Mouse (Mus musculus) left cerebral cortex, adult 18-20 months (tissue): ENCODE measurements at regions not wholly inside any gene's neighbourhood (a gene's known extent, or its start where the extent isn't known, plus 50 kb on each side); places are given as distances from the start of the nearest gene placed in this dataset.
"Not testable (repeated sequence)": the region's sequence is repeated elsewhere in the genome, so short reads cannot be mapped to it uniquely, and the experiment has no call there.

Experiments used
- DNase-seq, 2 experiments: peaks; one replicate each; pipeline ENCODE4 v3.0.0; 2021 to 2022; ENCODE audit warnings: low spot score in 2 of 2, mixed read lengths in 1 of 2

- DNase-seq, result no peak
These were observed 168.7 kb upstream of the Mon1b start for GRCm38 (mm10) chr8:113466683-113467082.

- no peak for DNase-seq
These were observed 145.8 kb upstream of the Mon1b start for GRCm38 (mm10) chr8:113489436-113490107.

DNA sequence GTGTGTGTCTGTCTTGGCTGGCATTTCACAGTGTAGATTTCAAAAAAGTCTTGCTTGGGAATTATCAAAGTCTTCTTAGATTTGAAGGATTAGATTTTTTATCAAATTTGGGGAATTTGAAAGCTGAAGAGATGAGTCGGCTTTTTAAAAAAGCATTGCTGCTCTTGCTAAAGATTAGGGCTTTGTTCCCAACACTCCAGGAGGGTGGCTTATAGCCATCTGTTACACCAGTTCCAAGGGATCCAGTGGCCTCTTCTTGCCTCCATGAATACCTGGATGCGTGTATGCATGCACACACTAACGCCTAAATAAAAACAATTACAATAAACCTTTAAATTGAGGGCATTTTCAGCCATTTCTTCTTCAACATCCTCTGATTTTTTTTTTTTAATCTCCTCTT is 144.5 kb upstream of the Mon1b start:
- no peak for DNase-seq

- no peak for DNase-seq
These were observed 138.5 kb upstream of the Mon1b start for GRCm38 (mm10) chr8:113496896-113497295.

DNA sequence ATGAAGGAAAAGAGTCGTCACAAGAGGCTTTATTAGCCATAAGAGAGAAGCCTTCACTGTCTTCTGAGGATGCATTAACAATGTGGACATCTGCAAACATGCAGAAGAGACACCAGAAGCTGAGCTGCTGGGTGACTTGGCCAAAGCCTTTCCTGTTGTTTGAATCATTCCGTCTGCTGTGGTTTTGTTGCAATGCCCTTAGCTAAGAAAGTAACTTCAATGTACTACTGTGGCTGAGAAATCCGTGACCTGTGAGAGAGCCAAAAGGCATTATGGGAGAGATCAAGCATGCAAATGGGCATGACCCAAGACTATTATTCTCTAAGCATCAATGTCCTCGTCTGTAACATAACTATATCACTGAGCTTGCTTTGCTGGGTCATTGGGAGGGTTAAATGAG is 132.7 kb upstream of the Mon1b start:
- DNase-seq, result no peak

DNA sequence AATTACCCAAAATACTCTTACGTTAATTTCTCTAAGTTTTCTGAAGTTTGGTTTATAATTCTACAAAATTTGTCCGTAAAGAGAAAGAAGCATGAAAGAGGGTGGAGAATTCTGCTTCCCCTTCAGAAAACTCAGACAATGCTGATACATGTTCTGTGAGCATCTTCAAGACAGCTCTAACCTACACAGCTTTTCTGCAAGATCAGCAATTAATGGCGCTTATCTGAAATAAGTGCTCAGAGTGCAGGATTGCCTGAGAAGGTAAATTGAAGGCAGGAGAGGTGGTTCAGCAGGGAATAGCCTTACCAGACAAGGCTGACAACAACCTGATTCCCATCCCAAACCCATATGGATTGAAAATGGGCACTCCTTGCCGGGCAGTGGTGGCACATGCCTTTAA is 122.5 kb upstream of the Mon1b start:
- DNase-seq, result no peak

DNA sequence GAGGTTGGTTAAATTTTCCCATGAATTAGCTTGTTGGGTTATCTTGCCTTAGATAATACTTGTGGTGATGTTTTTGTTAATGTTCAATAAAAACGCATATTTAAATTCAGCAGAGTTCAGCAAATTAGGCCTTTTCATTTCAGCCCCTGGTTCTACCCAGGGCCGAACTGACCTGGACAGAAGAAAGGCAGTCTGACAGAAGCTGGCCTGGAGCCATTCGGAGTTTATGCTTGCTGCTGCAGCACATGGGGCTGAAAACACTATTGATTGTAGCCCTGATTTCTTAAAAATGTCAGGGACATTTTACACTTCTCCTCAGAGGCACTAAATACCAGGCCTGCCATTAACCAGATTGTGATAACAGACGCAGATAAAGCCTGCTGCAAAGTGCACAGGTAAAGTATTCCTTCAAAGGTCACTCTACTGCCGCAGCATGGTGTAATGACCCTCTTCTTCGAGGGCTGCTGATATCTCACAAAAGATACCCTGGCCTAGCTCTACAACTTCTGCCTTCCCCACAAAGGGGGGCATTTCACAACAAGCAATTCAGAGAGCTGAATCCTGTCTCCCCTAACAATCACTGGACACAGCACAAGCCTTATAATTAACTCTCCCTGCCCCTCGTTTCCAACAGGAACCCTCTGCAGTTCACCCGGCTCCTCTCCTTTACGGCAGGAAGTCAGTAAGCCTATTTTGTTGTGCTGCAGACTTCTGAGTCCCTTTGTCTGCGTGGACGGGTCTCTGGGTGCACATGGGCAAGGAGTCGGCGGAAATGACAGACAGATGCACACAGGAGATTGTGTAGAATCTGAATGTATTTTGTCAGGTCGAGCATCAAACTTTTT is 121.3 kb upstream of the Mon1b start:
- DNase-seq, result no peak

DNA sequence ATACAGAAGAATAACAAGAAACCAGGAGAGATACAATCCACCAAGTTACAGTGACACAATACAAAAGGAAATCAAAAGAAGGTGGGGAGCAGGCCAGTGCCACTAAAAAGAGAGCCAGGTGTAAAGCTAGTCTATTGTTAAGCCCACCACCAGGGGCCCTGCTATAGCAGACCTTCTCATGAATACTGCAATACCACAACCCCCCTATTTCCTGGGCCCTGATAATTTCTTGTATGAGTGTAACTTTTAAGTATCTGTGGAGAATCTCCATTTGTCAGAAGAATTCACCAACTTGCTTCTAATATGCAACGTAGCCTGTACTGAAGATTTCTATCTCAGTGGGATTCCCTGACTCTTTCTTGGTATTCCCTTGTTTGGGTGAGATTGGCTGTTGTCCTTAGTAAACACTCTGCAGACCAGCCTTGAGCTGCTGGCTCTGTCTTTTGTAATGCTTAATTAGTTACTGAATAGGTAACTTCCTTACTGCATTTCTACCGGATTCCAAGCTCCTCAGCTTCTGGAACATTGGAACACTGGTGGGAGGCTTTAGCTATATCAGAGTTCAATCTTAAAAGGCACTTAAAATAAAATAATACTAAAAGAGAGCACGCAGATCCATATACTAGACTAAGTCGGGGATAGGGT is 120.5 kb upstream of the Mon1b start:
- DNase-seq, result not testable (repeated sequence)

GRCm38 (mm10) chr8:113516176-113516575 is 119.2 kb upstream of the Mon1b start:
- no peak for DNase-seq

DNA sequence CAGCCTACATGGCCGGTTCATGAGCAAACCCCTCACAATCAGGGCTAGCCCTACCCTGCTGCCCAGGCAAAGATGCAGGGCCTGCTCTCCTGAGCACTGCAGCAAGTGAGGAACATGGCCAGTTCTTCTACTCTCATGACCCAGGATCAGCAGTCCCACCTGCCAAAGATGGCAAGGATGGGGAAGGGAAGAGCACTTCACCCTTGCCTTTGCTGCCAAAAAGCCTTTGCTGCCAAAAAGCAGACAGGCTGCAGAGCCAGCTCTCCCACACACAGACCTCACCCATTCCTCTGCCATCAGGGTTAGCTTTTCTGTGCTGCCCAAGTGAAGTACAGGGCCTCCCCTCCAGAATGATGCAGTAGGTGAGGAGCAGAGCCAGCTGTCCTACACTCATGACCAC is 117.5 kb upstream of the Mon1b start:
- DNase-seq, result no peak

DNA sequence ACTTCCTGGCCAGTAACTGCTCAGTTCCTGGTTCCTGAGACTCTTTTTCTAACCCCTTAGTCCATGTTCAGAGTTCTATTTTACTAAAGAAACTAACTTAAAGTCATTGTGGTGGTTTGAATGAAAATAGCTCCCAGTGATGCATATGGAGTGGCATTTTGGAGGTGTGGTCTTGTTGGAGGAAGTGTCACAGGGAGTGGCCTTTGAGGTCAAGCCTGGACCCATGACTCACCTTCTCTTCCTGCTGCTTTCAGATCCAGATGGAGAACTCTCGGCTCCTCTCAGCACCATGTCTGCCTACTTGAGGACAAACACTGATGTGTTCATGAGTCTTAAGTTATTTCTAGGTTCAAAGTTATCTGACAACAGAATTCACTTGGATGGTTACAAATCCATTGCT is 111.8 kb upstream of the Mon1b start:
- DNase-seq, result no peak

DNA sequence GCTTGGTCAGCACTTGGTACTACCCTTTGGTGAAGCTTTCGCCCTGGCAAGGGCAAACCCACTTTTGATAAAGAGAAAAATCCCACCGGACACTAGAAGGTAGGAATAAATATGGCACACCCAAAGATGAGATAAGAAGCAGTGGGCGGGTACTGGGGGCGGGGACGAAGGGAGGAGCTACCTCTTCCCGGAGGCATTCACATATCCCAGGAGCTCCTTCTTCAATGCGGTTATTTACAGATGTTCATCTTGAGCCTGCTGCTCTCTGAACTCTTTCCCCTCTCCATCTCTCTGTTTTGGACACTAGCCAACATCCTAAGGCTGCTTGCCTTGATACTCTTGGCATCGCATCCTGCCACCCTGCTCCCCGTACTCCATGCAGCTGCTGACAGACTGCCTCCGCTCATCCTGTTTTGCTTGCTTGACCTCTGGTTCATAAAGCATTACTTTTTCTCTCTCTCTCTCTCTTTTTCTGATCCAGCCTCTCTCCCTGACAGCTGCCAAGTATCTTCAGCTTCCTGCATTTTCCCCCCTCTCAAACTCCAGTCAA is 104.2 kb upstream of the Mon1b start:
- no peak for DNase-seq

DNA sequence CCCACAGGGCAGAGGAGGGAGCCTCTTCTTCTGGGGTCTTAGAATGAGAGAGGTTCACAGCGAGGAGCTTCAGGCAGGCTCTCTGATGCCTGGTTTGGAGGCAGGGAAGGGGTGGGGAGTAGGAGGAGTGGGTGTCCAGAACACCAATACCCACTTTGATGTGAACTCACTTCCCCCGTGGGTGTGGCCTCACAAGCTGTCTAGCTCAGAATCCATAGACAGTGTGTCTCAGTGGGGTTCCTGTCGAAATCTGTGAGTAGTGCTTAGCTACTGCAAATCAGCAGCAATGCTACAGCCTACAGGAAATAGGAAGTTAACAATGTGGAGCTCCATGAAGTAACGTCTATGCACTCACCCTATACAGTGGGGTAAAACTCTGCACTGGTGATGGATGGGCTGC is 102.5 kb upstream of the Mon1b start:
- DNase-seq, result no peak

DNA sequence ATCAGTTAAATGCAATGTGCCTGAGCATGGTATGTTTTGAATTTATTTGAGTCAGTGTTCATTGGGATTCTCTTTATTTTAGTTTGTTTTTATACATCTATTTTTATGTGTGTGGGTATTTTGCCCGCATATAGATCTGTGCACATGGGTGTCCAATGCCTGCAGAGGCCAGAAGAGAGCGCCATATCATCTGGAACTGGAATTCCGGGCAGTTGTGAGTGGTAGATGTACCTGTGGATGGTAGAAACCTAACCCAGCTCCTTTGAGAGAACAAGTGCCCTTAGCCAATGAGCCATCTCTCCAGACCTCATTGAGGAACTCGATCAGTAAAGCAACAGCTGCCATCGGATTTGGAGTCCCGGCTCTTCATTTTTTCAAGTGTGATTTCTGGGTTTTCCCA is 94.0 kb upstream of the Mon1b start:
- DNase-seq, result no peak

DNA sequence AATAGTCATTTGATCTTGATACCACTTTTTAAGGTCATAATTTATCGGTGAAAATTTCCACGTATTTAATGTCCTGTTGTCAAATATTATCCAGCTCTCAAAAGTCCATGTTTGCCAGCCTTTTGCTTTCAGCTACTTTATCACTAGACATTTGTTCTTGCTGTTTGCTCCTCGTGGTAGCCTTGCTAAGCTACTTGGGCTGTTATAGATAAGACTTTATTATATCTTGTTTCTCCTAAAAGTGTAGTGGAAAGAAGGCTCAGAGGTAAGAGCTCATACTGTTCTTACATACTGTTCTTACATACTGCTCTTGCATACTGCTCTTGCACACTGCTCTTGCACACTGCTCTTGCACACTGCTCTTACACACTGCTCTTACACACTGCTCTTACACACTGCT is 93.3 kb upstream of the Mon1b start:
- DNase-seq, result no peak

- no peak for DNase-seq
These were observed 92.7 kb upstream of the Mon1b start for GRCm38 (mm10) chr8:113542713-113543112.

DNA sequence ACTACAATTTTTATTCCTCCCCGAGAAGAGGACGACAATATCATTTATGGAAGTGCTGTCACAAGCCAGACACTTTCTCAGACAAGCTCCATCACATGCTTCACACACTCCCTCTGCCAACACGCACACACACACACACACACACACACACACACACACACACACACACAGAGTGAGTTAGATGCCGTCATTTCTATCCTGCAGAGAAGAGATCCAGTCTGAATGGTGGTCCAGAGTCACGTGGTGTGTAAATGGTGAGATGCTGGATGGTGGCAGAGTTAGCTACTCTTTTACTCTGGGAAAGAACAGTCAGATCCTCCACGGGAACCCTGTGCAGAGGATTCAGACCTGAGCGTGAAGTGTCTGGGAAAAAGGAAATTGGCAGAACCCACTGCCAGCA is 86.2 kb upstream of the Mon1b start:
- no peak for DNase-seq

- DNase-seq, result no peak
These were observed 83.7 kb upstream of the Mon1b start for GRCm38 (mm10) chr8:113551454-113552273.

GRCm38 (mm10) chr8:113552826-113553225 is 82.6 kb upstream of the Mon1b start:
- peak in 1 of 2 experiments; percentile 5 for DNase-seq

- no peak for DNase-seq
These were observed 80.5 kb upstream of the Mon1b start for GRCm38 (mm10) chr8:113554700-113555455.
